8 mouse cellular contexts compared by ENCODE assay signal in the genomic region with DNA sequence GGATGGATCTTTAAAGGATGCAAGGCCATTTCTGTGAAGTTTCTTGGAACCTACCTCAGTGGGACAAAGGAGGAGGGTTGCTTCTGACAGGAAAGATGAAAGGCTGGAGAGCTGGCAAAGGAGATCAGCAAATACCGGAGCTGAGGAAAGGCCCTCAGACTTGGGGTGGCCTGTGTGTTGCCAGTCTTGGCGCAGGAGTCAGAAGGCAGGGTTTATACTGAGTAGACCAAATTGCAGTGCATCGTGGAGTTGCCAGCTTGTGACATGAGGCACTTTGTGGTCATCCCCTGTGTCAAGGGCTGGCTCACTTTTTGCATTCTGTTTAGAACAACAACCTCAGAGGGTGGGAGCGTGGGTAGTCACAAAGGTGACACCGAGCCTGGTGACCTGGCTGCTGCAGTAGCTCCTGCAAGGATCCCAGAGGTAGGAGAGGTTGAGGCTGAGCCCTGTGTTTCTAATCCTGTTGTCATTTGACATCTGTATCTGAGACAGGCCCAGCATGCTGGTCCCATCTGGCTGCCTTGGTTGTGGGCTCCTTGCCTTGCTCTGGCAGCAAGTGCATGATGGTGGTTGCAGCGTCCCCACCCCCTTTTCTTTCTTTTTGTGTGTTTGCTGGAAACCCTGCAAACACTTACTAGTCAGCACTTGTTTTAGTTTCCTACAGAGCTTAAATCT. TPM values are rescaled to one million over a fixed set of nuclear protein-coding genes. Genes with fewer than 3 reads are reported as not detected.
DNase-seq lines count a peak whose midpoint lies in the region; ATAC-seq and TF ChIP-seq lines count a peak whose summit lies in the region.

No protein-coding gene starts in this region.

- peaks cover 3% of the 10 kb centered on the region; the same call in 1 of the 2 replicates for H3K36me3 ChIP-seq in hindbrain, embryonic 15.5 days
- H3K36me3 ChIP-seq in midbrain, postnatal 0 days (ENCODE audit: insufficient read depth, low read length) = no peaks in the 10 kb centered on the region

- H3K27me3 ChIP-seq in hindbrain, embryonic 15.5 days = no peaks in the 10 kb centered on the region
- no peaks in the 10 kb centered on the region for H3K27me3 ChIP-seq in midbrain, postnatal 0 days (ENCODE audit: insufficient read depth, low read length)

- intact Hi-C loops in left cerebral cortex, postnatal 4 days (cut with DNase I) = no loop called here

- no peaks in the 10 kb centered on the region for H3K9me3 ChIP-seq in hindbrain, embryonic 15.5 days
- H3K9me3 ChIP-seq in midbrain, postnatal 0 days (ENCODE audit: low read length) = no peaks in the 10 kb centered on the region

- H3K4me1 ChIP-seq in embryonic fibroblast, embryonic 13.5 days (ENCODE audit: control insufficient read depth, insufficient read depth, low read length) = no peaks in the 10 kb centered on the region
- peaks cover 42% of the 10 kb centered on the region for H3K4me1 ChIP-seq in hindbrain, embryonic 15.5 days (replicated peaks)
- H3K4me1 ChIP-seq in midbrain, postnatal 0 days (ENCODE audit: insufficient read depth, low read length) = peaks cover 18% of the 10 kb centered on the region; the same call in 1 of the 2 replicates

- peak overlapping the region; percentile 76 for H3K4me2 ChIP-seq in hindbrain, embryonic 15.5 days
- H3K4me2 ChIP-seq in midbrain, postnatal 0 days (ENCODE audit: low read depth, low read length, poor library complexity, severe bottlenecking) = peak overlapping the region; percentile 88

- TF ChIP-seq POLR2A in embryonic fibroblast, embryonic 13.5 days (IDR thresholded peaks at IDR 0.05; ENCODE audit: low read depth, low read length) = no peak

- peak overlapping the region; percentile 86; the same call in 1 of the 2 replicates for H3K9ac ChIP-seq in hindbrain, embryonic 15.5 days
- H3K9ac ChIP-seq in midbrain, postnatal 0 days (replicated peaks; ENCODE audit: low read length, poor library complexity, severe bottlenecking) = peak overlapping the region; percentile 94

- no peak overlapping the region for H3K27ac ChIP-seq in embryonic fibroblast, embryonic 13.5 days (ENCODE audit: insufficient read depth, low read length)
- H3K27ac ChIP-seq in hindbrain, embryonic 15.5 days (replicated peaks) = peak overlapping the region; percentile 89
- peak overlapping the region; percentile 80 for H3K27ac ChIP-seq in midbrain, postnatal 0 days (ENCODE audit: low read depth, low read length)

- peak overlapping the region; percentile 91; the same call in 1 of the 2 replicates for H3K4me3 ChIP-seq in embryonic fibroblast, embryonic 13.5 days (ENCODE audit: insufficient read depth, low read length)
- peak overlapping the region; percentile 70 for H3K4me3 ChIP-seq in hindbrain, embryonic 15.5 days
- peak overlapping the region; percentile 83 for H3K4me3 ChIP-seq in midbrain, postnatal 0 days (ENCODE audit: low read depth, low read length)

- WGBS in hindbrain, embryonic 15.5 days = 52% methylated on average over 6 of the region's 6 CpGs
- WGBS in midbrain, postnatal 0 days = 58% methylated on average over 6 of the region's 6 CpGs

- peak; percentile 84 for DNase-seq in left cerebral cortex, postnatal 4 days
- no peak for DNase-seq in left cerebral cortex, adult 18-20 months (ENCODE audit: low spot score in 2 of 2)
- peak; percentile 38 for DNase-seq in midbrain, postnatal 0 days (ENCODE audit: low spot score)
- no peak for DNase-seq in ovary, postnatal 36 days (ENCODE audit: low spot score)
- no peak for DNase-seq in cerebellum, postnatal 25 days
- DNase-seq in right cerebral cortex, postnatal 36 days (ENCODE audit: low spot score in 2 of 2) = no peak

- ATAC-seq in hindbrain, embryonic 15.5 days (ENCODE audit: low FRiP score, low read depth) = no peak
- ATAC-seq in midbrain, postnatal 0 days (ENCODE audit: low FRiP score) = 0 out of 2 replicates have a peak, but pooled peaks have one; percentile 25

- TF ChIP-seq CTCF in embryonic fibroblast, embryonic 13.5 days (IDR thresholded peaks at IDR 0.05; ENCODE audit: borderline replicate concordance, insufficient read depth, low read length) = no peak
- no peak for TF ChIP-seq CTCF in midbrain, postnatal 0 days (IDR thresholded peaks at IDR 0.05)

RNA-seq across cellular contexts. Expression of gene Rgs12, which starts 1.4 kb away (rescaled TPM):
- total RNA-seq in left cerebral cortex, postnatal 4 days (2021) = 10 to 100 TPM; 62.9 TPM
- total RNA-seq in left cerebral cortex, adult 18-20 months (2021) = 10 to 100 TPM; 49.6 to 50.4 TPM
- 33.5 and 41.4 TPM in 2 replicates for polyA plus RNA-seq in embryonic fibroblast, embryonic 13.5 days (2011; ENCODE audit: insufficient read length, low read depth, missing spikeins)
- 42.7 and 44.8 TPM in 2 replicates for polyA plus RNA-seq in hindbrain, embryonic 15.5 days (2015; fragmentation: Nextera tagmentation; extraction: Ambion mirVana)
- total RNA-seq in midbrain, postnatal 0 days (2014; rRNA removed) = 54.8 and 60.8 TPM in 2 replicates
- 29.9 and 30.5 TPM in 2 replicates for polyA plus RNA-seq in midbrain, postnatal 0 days (2015; fragmentation: Nextera tagmentation; extraction: Ambion mirVana)

RNA-seq across cellular contexts. Expression of gene Msantd1, which starts 42.8 kb away (rescaled TPM):
- total RNA-seq in left cerebral cortex, postnatal 4 days (2021) = 10 to 100 TPM; 19.8 to 21.1 TPM
- total RNA-seq in left cerebral cortex, adult 18-20 months (2021) = 1 to 10 TPM; 3.8 to 6.4 TPM
- 1.2 and 1.4 TPM in 2 replicates for polyA plus RNA-seq in embryonic fibroblast, embryonic 13.5 days (2011; ENCODE audit: insufficient read length, low read depth, missing spikeins)
- 4.4 and 5.2 TPM in 2 replicates for polyA plus RNA-seq in hindbrain, embryonic 15.5 days (2015; fragmentation: Nextera tagmentation; extraction: Ambion mirVana)
- 17.0 and 21.0 TPM in 2 replicates for total RNA-seq in midbrain, postnatal 0 days (2014; rRNA removed)
- polyA plus RNA-seq in midbrain, postnatal 0 days (2015; fragmentation: Nextera tagmentation; extraction: Ambion mirVana) = 13.3 and 13.5 TPM in 2 replicates

Comparison
In these comparisons a context has a peak if more than half of its experiments do, and no peak if none do; other contexts are left out.
1. DNase-seq: peak in left cerebral cortex, postnatal 4 days (single experiment) and midbrain, postnatal 0 days (single experiment); none in left cerebral cortex, adult 18-20 months (0 of 2), ovary, postnatal 36 days (single experiment), cerebellum, postnatal 25 days (0 of 2) and right cerebral cortex, postnatal 36 days (0 of 2).
2. Peak in every context shown above with its lines, with median percentiles within 50 percentile points of each other: H3K4me3 ChIP-seq.